Mouse (Mus musculus) E14TG2a.4 (cell line): ENCODE data around the gene Prrg2.
A peak's percentile ranks its signal among the peaks of the same experiment; 100 is the strongest.
"Not testable (repeated sequence)": the region's sequence is repeated elsewhere in the genome, so short reads cannot be mapped to it uniquely, and the experiment has no call there.

ENCODE experiments used
- H3K27me3 ChIP-seq: 2 replicates; pipeline ENCODE4 v1.6.1; 2014; ENCODE audit warnings: low read length, control low read depth; ENCODE audit not compliant: insufficient read depth
- H3K36me3 ChIP-seq: 2 replicates; pipeline ENCODE4 v1.6.1; 2014; ENCODE audit warnings: low read length, control low read depth; ENCODE audit not compliant: insufficient read depth
- H3K4me1 ChIP-seq: replicated peaks from 2 replicates; pipeline ENCODE4 v1.6.1; 2014; ENCODE audit warnings: low read depth, low read length, control low read depth
- H3K4me3 ChIP-seq: replicated peaks from 2 replicates; pipeline ENCODE4 v1.5.1; 2014; ENCODE audit warnings: mild to moderate bottlenecking, low read length
- H3K9me3 ChIP-seq: 2 replicates; pipeline ENCODE4 v1.6.1; 2014; ENCODE audit warnings: low read length, control low read depth
- CTCF ChIP-seq: conservative IDR thresholded peaks from 2 replicates; pipeline ENCODE4 v1.5.1; 2014; ENCODE audit warnings: low read length
- NANOG ChIP-seq: IDR thresholded peaks from 2 replicates; pipeline ENCODE4 v1.6.1; 2014; ENCODE audit warnings: borderline replicate concordance, low read length, mixed read lengths
- POU5F1 ChIP-seq: IDR thresholded peaks from 2 replicates; pipeline ENCODE4 v1.6.1; 2014; ENCODE audit warnings: low read length, borderline replicate concordance

Gene Prrg2

GRCm38 (mm10) chr7:45102940-45103585, 40.6 kb upstream of the Prrg2 start:
- Histone ChIP-seq H3K27me3 (no peaks in the 10 kb centered on the region), H3K9me3 (no peaks in the 10 kb centered on the region), H3K36me3 (peaks cover 8% of the 10 kb centered on the region; the same call in 1 of the 2 replicates), H3K4me3 (no peak overlapping the region), H3K4me1 (peaks cover 64% of the 10 kb centered on the region)
- TF ChIP-seq NANOG (no peak), CTCF (no peak), POU5F1 (no peak)

- Histone ChIP-seq H3K4me3 (no peak overlapping the region), H3K9me3 (no peaks in the 10 kb centered on the region), H3K27me3 (no peaks in the 10 kb centered on the region), H3K4me1 (peaks cover 69% of the 10 kb centered on the region), H3K36me3 (peaks cover 8% of the 10 kb centered on the region; the same call in 1 of the 2 replicates)
- TF ChIP-seq CTCF (no peak), POU5F1 (no peak), NANOG (no peak)
These were observed 40.0 kb upstream of the Prrg2 start for GRCm38 (mm10) chr7:45102441-45102840.

DNA sequence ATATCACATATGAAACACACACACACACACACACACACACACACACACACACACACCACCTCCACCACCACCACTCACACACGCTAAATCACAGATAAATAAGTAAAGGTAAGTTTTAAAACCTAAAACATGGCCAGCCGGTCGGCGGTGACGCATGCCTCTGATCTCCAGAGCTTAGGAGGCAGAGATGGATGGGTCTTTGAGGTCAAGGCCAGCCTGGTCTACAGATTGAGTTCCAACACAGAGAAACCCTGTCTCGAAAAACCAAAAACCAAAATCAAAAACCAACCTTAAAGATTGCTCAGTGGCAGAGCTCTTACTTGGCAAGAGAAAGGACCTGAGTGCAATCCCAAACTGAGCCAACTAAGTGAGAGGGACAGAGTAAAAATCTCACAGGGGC, 37.6 kb upstream of the Prrg2 start:
- Histone ChIP-seq H3K4me1 (peaks cover 64% of the 10 kb centered on the region), H3K4me3 (no peak overlapping the region), H3K9me3 (no peaks in the 10 kb centered on the region), H3K36me3 (peaks cover 8% of the 10 kb centered on the region; the same call in 1 of the 2 replicates), H3K27me3 (no peaks in the 10 kb centered on the region)
- TF ChIP-seq CTCF, result no peak
- TF ChIP-seq POU5F1, result no peak
- TF ChIP-seq NANOG, result no peak

DNA sequence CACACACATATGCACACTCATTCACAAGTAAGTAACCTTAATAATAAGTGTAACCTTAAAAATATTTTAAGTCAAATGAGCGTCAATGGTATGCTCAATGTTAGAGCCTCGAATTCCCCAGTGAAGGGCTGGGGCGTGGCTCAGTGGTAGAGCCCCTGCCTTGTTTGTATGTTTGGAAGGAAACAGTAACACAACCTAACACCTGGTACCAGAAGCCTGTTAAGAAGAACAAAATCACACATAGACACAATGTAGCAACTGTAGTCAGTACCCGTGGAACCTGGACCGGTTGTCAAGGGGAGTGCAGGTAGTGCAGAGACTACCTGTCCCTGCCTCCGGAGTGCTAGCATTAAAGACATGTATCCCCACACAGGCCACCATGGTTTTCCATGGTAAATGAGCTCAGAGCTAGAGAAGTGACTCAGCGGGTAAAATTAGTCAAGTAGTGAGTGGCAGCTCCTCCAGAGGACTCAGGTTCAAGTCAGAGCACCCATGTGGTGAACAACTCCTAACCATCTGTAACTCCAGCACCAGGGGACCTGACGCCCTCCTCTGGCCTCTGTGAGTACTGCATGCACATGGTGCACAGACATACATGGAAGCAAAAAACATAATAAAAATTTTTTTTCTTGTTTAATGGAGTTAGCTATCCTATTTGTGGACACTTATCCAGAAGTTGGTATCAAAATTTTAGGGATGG, 36.2 kb upstream of the Prrg2 start:
- H3K27me3 ChIP-seq, result no peaks in the 10 kb centered on the region
- H3K4me1 ChIP-seq, result peaks cover 68% of the 10 kb centered on the region
- H3K36me3 ChIP-seq, result peaks cover 8% of the 10 kb centered on the region; the same call in 1 of the 2 replicates
- H3K4me3 ChIP-seq, result no peak overlapping the region
- H3K9me3 ChIP-seq, result no peaks in the 10 kb centered on the region
- peak; percentile 89 for TF ChIP-seq CTCF
- TF ChIP-seq POU5F1, result no peak
- no peak for TF ChIP-seq NANOG

DNA sequence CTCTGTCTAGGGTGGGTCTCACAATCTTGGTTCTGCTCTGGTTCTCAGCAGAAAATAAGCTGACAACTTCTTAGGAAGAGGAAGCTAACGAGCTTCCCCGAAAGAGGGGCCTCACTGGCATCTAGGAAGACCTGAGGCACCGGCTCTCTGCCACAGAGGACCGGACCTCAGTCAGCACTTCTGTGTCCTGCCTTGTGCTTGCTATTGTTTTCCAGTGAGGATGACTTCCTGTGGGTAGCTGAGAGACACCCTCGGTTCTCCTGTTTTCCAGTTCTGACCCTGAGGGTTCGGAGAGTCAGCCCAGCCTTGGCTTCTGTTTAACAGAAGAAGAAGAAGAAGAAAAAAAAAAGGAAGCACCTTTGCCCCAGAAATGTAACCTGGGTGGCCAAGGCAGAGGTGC, 35.0 kb upstream of the Prrg2 start:
- no peak for TF ChIP-seq CTCF
- TF ChIP-seq POU5F1, result no peak
- no peak for TF ChIP-seq NANOG
- no peaks in the 10 kb centered on the region for H3K27me3 ChIP-seq
- peaks cover 65% of the 10 kb centered on the region for H3K4me1 ChIP-seq
- no peak overlapping the region for H3K4me3 ChIP-seq
- peaks cover 7% of the 10 kb centered on the region; the same call in 1 of the 2 replicates for H3K36me3 ChIP-seq
- H3K9me3 ChIP-seq, result no peaks in the 10 kb centered on the region

DNA sequence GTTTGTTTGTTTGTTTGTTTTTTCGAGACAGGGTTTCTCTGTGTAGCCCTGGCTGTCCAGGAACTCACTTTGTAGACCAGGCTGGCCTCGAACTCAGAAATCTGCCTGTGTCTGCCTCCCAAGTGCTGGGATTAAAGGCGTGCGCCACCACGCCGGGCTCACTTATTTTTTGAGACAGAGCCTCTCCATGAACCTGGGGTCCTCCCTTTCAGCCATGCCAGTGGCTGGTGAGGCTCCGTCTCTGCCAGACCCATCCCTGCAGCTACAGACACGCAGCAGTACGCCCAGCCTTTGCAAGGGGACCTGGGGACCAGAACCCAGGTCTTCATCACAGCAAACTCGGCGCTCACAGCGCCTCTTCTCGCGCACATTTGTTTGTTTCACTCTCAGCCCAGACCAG, 33.5 kb upstream of the Prrg2 start:
- peaks cover 66% of the 10 kb centered on the region for H3K4me1 ChIP-seq
- not testable (repeated sequence) for H3K36me3 ChIP-seq, H3K27me3 ChIP-seq, H3K4me3 ChIP-seq, H3K9me3 ChIP-seq

DNA sequence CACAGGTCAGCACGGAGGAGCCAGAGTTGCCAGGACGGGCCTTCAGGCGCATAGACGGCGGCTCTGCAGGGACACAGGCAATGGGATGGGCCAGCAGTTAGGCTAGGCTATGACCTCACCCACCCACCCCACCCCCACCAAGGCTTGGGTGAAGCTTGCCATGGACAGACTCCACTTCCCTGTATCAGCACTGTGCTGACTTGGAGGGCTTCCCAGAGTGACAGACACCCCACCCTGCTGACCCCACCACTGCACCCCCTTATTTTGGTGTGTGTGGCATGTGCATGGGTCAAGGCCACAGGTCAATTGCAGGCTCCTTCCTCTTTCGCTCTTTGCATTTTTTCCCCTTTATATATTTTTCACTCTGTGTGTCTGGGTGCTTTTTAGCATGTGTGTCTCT, 32.9 kb upstream of the Prrg2 start:
- Histone ChIP-seq H3K4me1 (peaks cover 72% of the 10 kb centered on the region), H3K9me3 (no peaks in the 10 kb centered on the region), H3K4me3 (no peak overlapping the region), H3K36me3 (no peaks in the 10 kb centered on the region), H3K27me3 (no peaks in the 10 kb centered on the region)
- no peak for TF ChIP-seq NANOG
- no peak for TF ChIP-seq CTCF
- no peak for TF ChIP-seq POU5F1

DNA sequence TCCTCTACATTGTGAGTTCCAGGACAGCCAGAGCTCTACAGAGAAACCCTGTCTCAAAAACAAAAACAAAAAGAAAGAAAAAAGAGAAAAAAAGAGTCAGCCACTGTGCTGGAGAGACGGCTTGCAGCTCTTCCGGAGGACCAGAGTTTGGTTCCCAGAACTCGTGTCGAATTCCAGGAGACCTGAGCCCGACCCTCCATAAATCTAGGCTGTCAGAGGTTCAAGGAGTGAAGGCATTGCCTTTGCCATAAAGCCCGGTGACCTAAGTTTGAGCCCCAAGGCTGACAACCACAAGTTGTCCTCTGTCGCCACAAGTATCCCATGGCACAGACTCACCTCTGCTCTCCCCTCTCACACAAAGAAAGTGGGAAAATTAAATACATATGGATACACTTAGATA, 31.6 kb upstream of the Prrg2 start:
- Histone ChIP-seq H3K27me3 (no peaks in the 10 kb centered on the region), H3K4me1 (peaks cover 76% of the 10 kb centered on the region), H3K9me3 (no peaks in the 10 kb centered on the region), H3K36me3 (no peaks in the 10 kb centered on the region), H3K4me3 (no peak overlapping the region)
- no peak for TF ChIP-seq NANOG
- TF ChIP-seq CTCF, result no peak
- TF ChIP-seq POU5F1, result no peak
